Mouse (Mus musculus) megakaryocyte progenitor cell, adult 5-6 weeks (primary cell): ENCODE results near the gene Tspan9. TPM values are rescaled to one million over a fixed set of nuclear protein-coding genes. Genes with fewer than 3 reads are reported as not detected.

Source experiments
- ATAC-seq: replicated peaks from 2 replicates; pipeline ENCODE4 v1.8.0; 2016; ENCODE audit warnings: mild to moderate bottlenecking, moderate TSS enrichment, inconsistent platforms; ENCODE audit not compliant: poor library complexity
- total RNA-seq, 2 experiments: library from RNA; stranded (forward) in 1 of 2; stranded (reverse) in 1 of 2; fragments of 157-497, 149-512 nt in 1 of 2; fragments of 200-1000 nt in 1 of 2; gene quantifications; 2 replicates each; pipeline versions ENCODE4 v1.2.3 to v1.2.4; 2015 to 2017

Gene Tspan9
- total RNA-seq, 2 experiments from 2014 or later = 2.7 to 2.8 TPM

DNA sequence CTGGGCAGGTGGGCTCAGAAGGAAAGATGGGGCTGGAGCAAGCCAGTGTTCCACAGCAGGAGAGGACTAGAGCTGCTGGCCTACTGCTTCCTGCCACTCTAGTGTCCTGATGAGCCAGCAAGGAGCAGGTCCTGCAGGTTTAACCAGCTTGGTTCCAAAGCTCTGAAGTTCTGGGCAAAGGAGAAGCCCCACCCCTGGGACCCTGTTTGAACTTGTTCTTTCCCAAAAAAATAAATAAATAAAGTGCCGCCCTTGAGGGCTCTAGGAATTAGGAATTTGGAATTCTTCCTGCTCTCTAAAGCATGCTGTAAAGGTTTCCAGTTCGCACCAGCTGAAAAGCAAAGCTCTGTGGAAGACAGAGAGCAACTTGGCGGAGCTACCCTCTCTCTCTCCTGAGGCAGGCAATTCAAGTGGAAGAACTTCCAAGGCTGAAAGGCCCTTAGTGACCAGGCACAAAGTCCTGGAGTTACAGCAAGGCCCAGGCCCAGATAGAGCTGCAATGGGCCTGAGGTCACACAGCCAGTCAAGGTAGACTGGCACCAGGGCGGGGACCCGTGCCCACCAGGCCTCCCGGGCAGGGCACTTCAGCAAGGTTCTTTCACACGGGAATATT lies 38.6 kb downstream of the Tspan9 start:
- no peak for ATAC-seq

DNA sequence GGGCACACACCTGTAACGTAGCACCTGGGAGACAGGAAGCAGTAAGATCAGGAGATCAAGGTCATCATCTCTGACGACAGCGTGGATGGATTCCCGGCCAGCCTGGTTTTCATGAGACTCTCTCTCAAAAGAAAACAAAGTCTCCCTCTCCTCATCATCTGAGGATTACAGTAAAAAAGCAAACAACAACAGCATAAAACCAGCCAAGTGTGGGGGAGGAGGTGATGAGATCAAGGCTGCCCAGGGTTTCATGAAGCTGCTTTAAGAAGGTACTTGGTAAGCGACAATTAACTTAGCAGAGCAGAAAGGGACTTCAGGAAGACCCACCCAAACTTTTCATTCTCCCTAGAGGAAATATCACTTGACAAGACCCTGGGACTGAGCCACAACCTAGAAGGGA lies 39.5 kb downstream of the Tspan9 start:
- no peak for ATAC-seq

DNA sequence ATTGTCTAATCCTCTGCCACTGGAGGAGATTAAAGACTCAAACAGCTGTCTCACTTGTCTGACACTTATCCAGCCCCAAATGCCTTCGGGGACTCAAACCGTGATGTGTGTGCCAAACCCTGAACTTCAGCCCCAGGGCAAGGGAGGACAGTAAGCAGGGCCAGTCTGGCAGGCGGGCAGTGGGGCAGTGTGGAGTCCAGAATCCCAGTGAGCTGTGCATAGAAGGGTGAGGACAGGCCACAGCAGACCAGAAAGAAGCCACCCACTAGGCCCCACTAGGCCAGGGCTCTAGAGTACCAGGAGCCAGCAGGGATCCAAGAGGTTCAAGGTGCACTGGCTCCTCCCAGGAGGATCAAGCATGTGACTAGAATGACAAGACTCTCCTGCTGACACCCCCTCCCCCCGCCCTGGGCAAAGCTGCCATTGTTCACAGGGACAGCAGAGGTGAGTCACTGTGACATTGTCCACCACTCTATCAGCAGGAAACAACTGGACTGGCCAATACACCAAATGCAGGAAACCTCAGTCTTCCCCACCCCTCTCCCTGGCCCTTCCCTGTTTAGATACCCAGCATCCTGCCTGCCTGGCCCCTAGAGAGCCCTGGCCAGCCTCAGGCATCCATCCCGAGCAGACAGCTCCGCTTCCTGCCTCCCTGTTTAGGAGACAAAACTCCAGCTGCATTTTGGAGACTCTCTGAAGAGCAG lies 40.9 kb downstream of the Tspan9 start:
- no peak for ATAC-seq

DNA sequence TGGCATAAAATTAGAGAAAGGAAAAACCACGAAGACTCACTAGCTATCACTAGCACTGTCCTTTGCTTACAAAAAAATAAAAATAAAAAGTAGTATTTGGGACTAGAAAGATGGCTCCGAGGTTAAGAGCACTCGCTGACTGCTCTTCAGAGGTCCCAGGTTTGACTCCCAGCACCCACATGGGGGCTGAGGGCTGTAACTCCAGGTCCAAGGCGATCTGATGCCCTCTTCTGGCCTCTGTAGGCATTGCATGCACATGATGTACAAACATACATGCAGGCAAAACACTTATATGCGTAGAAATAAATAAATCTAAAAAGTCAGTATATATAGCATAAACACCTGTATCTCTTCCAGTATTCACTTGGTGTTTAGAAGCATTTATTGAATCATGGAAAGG lies 43.5 kb downstream of the Tspan9 start:
- peak; percentile 48; the same call in 1 of the 2 replicates for ATAC-seq

DNA sequence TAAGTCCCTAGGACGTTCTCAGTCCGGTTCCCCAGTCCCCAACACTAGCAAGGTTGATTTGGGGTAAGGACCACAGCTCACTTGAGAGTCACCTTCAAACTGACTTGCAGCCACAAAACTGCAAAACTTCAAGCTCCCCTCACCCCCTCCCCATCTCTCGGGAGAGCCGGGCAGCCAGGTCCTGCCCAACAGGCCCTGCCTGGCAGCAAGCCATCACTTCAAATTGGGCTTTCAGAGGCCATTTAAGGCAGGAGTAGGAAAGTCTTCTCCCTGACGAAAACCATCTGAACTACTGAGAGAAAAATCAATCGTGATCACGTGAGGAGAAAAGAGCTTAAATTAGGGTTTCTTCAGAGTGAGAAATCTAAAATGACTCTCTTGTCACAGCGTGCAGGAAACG lies 44.2 kb downstream of the Tspan9 start:
- ATAC-seq = no peak

DNA sequence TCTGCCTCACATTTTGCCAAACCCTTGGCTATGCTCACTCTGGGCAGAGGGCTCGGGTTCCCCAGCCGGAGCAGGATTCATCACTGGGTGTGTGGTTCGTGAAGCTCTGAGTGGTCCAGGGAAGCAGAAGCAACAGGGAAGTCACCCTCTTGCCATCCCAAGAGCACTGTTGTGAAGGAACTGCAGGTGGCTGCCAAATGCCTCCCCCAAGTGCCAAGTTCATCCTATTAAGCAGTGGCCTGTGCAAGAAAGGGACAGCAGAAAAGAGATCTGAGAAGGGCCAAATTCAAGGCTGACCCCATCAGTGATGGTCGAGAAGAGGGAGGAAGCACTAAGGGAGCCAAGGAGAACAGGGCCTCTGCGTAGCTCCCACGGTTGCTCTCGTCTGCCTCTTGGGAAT lies 46.9 kb downstream of the Tspan9 start:
- no peak for ATAC-seq

DNA sequence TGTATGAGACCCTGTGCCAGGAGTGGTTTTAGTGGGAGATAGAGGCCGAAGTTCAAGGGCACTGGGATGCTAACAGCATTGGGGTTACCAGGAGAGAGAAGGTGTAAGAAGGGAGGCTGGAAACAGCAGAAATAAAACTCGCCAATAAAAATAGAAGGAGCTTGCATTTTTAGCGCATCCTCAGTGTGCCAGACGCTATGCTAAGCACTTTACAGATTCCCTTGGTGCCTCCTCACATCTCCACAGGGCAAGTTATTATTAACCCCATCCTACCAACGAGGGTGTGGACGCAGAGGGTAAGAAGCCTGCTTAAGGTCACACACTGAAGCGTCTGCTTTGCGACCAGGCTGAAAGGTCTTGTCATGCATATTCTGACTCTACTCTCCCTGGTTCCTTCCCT lies 47.5 kb downstream of the Tspan9 start:
- ATAC-seq = no peak

DNA sequence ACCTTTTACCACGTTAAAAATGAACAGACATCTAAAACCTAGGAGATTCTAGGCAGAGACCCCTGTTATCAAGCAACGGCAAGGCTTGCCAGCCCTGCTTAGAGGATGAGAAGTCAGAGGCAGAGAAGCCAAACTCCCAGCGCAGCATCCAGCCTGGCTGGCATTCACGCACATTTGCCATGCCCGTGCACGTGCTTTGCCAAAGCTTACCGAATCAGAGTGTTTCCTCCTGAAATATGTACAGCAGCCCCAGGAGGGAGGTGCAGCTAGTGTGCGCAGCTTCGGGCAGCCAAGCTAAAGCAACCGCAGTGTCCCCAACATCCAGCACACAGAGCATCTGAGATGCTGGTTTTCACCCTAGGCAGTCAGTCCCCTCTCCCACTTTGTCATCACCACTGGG lies 48.3 kb downstream of the Tspan9 start:
- no peak for ATAC-seq

DNA sequence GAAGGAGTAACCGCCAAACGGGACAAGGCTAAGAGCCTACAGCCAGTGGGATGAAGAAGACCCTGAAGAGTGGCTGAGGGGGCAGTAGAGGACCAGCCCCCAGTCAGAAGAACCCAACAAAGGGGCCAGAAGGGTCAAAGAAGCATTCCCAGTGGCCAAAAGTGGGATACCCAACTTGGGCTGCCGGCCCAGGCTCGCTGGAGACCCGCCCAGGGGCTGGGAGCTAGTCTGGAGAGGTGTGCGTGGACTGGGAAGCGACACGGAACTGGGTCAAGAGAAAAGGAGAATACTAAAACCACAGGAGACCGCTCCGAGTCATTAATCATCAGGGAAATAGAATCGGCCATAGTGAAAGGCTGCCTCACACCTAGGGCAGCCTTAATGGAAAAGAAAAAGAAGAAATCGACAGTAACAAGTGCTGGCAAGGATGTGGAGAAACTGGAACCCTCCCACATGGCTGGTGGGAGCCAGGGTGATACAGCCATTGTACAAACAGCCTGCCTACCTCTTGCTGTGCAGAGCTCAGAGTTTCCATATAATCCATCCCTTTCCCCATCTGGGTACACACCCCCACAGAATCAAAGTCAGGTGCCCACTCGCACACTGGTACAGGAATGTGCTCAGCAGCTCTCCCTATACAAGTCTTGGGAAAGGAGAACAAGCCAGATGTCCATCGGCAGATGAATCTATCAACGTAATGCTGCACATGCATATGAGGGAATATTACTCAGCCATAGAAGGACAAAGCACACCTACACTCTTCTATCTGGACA lies 49.4 kb downstream of the Tspan9 start:
- ATAC-seq = no peak

DNA sequence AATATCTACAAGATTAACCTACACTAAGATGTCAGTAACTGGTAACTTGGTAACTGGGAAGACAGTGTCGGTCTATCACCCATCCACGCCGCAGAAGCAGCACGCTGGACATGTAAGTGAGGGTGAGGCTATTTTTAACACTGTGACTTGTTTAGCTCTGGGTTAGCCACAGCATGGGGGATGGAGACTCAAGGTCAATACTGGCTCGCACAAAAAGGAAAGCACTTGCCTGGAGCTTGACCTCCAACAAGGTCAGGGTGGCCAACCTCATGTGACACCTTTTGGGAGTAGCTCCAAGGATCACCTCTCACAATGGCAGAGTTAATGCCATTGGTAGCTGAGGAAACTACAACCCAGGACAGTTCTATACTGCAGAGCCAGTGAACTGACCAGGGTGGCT lies 50.8 kb downstream of the Tspan9 start:
- ATAC-seq = no peak

DNA sequence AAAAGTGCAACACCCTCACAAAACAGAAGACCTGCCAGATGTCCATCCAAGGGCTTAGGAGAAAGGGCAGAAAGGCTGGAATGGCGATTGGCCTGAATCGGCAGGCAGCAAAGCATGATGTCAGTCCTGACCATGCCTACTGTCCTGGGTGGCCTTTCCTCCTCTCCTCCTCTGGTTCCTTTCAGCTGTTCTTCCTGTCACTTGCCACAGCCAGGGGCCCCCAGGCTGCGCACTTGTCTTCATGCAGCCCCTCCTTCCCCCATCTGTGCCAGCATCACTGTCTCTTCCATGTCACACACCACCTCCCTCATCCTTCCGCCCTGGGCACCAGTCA lies 51.6 kb downstream of the Tspan9 start:
- 0 out of 2 replicates have a peak, but pooled peaks have one; percentile 8 for ATAC-seq

DNA sequence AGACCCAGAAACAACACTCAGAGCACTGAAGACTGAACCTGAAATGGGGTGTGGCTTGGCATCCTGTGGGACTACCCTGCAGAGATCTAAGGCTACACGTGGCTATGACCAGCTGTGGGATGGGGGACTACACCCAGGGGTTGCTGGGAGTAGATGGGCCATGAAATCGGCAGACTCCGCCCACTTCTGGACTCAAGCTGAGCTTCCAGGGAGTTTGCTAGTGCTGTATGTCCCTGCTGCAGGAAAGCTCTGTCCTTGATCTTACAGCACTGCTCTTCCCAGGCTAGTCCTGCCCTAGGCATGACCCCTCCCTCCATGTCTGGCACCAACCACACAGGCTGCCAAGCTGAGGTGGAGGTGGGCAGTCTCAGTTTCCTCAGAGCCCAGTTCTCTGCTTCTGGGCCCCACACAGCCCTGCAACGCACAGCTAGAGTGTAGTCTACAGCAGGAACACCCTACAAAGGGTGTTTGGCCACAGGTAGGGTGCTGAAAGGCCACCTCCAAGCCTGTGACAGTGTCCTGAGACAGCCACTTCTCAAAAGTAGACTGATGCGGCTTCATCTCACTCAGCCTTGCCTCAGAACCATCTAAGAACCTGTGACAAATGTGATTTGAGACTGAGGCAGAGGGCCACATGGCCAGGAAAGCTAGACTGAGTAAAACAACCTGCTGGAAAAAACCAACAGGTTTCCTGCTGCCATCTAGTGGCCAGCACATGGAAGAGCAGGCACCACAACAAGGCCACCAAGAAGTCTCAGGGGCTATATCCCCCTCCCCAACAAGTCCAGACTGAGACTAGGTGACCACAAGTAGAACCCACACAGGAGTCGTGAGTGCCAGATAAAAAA lies 52.2 kb downstream of the Tspan9 start:
- peak; percentile 80 for ATAC-seq

DNA sequence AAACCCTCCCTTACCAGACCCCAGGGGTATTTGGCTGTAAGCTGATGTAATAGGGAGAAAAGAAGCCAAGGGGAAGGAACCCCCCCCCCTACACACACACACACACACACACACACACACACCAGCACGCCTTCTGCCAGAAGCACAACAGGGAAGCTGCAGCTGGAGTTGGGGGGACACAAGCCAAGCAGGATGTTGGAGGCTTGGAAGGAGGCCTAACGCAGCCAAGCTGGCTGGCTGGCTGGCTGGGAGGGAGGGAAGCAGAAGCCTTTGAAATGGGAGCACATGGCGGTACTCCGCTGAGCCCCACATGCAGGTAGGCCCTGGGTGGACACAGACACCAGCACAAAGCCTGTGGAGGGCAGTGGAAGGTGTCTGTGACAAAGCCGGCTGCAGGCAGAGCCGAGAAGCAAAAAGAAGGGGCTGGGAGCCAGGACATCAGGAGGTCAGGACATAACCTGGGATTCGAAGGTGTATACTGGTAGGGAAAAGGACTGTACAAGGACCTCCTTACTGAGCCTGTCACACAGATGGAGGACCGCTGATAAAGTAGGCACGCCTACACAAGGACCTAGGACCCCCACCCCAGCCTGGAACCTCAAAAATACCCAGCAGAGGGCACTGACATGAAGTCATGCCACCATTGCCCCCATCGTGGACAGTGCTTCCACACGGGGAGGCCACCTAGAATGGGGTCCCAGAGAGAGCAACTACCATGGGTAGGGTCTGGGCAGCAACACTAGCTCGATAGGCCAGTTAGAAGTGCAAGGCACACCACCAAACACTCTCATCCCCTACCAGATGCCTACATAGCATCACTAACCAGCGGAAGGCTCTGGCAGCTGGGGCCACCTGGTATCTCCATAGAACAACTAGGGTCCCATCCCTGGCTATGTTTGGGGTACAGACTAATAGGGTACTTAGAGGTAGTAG lies 53.4 kb downstream of the Tspan9 start:
- ATAC-seq = no peak

DNA sequence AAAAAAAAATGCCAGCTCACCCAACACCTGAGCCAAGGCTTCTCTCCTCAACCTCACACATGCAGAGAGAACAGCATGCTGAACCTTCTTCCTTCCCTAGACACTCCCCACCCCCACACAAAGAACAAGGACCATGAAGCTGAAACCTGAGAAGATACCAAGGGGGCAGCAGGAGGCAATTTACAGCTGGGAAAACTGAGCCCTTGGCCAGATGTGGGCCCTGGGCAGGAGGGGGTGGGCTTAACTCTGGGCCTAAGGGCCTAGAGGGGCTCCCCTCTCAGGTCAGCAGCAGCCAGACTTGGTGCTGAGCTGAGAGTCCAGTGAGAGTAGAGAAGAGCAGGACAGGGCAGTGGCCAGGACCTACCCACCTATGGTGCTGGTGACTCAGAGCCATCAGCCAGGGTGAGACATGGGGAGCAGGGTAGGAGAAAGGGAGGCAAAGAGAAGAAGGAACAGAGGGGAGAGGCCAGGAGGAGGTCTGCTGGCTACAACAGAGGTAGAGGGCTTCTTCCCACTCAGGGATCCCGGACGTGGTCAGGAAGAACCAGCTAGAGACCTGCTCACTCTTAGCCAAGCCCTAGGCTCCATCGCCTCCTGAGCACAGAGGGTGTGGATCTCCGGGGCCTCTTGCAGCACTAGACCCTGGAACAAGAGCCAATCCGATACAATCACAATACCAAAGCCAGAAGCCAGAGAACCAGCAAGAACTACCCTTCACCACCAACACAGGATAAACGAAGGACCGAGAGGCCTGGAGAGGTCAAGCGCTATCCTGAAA lies 54.5 kb downstream of the Tspan9 start:
- ATAC-seq = no peak

DNA sequence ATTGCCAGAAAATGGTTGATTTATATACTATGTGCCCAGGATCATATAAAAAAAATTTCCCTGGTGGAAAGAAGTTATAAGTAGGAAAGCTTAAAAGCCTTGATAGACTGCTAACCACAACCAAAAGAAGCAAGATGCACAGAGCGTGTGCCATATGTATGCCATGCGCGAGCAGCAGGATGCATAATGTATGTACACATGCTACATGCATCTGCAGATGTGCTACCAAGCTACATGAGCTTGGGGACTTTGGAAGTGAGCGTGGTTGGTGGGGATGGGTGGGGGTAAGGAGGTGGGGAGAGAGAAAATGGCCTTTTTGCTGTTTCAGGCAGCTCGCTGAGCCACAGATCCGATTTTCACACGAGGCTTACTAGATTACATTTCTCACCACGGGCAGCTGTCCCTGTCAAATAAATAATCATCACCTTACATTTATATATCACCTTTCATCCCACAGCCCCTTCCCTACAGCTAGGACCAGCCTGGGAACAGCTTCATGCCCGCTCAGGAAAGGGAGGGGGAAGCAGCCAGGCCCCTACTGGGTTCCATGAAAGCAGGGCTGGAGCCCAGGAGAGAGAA lies 57.8 kb downstream of the Tspan9 start:
- no peak for ATAC-seq

DNA sequence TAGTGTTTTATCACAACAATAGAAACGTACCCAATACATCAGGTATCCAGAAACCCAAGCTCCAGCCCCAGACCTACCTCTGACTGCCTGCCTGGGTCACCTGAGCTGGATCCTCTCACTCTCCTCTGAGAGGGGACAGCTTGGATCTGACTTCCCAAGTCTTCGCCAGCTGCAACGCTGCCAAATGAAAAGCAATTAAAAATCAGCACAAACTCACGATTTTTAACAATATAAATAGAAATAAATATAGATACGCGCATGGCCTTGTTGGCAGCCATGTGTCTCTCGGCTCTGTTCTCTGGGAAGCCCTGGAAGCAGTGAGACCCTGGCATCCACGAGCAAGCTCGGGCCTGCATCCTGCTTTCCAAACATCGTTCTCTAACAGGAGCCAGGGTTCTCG lies 60.1 kb downstream of the Tspan9 start:
- ATAC-seq = no peak

DNA sequence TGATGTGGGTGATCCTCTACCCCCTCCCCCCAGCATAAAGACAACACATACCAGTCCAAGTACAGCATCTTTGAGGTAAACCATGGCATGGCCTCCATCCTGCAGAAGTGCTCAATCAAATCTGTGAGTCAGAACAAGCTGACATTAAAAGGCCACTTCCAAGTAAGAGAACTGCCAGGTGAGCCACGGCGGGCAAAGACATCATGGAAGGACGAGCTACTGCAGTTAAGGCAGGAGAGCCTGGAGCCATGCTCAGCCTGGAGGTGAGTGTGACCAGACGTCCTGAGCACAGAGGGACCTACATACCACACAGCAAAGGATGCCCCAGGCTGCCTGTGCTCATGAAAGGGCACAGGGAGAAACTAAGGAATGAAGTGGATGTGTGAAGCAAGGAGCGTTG lies 61.6 kb downstream of the Tspan9 start:
- ATAC-seq = no peak

DNA sequence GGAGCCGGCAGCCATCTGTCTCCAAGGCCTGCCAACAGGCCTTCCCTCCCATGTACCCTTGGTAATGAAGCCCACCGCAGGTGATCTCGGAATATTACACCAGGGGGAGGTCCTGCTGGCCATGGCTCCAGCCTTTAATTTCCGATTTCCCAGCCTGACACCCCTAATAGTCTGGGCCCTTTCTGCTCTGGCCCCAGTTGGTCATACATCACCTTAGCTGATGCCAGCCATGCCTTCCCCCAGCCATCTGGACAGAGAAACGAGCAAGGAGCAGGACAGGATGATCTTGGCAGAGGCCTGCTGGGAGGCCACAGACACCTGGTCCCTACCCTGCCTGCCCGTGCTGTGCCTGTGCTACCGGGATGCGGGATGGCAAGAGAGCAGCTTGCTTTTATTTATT lies 62.1 kb downstream of the Tspan9 start:
- no peak for ATAC-seq

DNA sequence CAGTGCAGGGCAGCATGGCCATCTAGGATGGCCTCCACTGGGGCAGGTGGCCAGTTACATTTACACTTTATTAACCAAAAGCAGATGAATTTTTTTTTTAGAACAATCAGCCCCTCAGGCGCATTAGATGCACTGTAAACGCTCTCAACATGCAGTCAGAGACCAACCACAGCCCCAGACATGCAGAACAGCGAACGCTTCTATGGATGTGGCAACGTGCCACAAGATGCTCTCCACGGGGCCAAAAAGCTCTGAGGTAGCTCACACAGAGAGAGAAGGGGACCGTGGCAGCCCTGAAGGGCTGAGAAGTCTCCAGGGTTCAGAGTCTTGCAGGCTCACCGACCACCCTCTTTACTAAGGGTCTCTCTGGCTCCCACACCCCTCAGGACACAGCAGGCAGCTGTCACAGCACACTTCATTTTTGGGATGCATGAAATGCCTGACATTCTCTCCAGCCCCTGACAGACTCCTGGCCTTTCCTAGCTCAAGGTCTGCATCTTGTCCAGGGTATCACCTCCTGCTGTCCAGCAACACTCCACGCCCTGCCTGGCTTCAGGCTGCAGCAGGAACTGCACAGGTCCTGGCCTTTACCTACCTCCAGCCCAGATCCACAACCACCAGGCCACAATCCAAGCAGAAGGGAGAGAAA lies 63.7 kb downstream of the Tspan9 start:
- ATAC-seq = no peak
